Mouse (Mus musculus): Measurements from ENCODE around the gene Idua.

DNA sequence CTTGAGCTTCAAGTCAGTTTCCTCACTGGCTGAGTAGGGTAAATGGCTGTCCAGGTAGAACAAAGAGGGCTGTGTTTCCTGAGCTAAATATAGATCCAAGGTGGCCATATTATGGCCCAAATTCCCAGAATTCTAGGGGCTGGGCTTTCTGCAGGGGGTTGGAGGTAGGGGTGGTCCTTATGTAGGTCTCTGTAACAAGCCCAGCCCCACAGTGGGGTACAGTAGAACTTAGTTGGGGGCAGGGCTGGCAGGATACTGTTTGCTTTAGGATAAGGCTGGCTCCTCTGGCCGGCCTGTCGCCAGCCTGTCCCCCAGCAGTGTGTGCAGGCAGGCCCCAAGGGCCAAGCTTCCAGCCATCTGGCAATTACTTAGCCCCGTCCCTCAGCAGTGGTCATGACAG, 40.2 kb downstream of the Idua start:
- no peak for TF ChIP-seq POLR2A (IDR thresholded peaks at IDR 0.05; ENCODE audit: borderline replicate concordance, low read depth, low read length)
- no peak for TF ChIP-seq CTCF (IDR thresholded peaks at IDR 0.05; ENCODE audit: low read depth, low read length)

Data from bone marrow macrophage, adult 2 months (primary cell).